Mouse (Mus musculus) kidney, embryonic 16.5 days (tissue): Measurements from ENCODE around the gene Stk35. TPM values are rescaled to one million over a fixed set of nuclear protein-coding genes. Genes with fewer than 3 reads are reported as not detected.

Source experiments
- ATAC-seq: fragments of 200-750 bp; cut with Nextera tagmentation; 2 replicates; pipeline ENCODE4 v1.8.0; 2017; ENCODE audit warnings: moderate TSS enrichment; ENCODE audit not compliant: low FRiP score, low TSS enrichment
- H3K27ac ChIP-seq: fragments of 300-500 bp; sonication (generic); 2 replicates; pipeline ENCODE4 v1.5.1; 2014; ENCODE audit warnings: low read length
- H3K27me3 ChIP-seq: fragments of 300-500 bp; sonication (generic); 2 replicates; pipeline ENCODE4 v1.6.1; 2014; ENCODE audit warnings: low read length, control low read depth, mixed read lengths; ENCODE audit not compliant: insufficient read depth
- H3K36me3 ChIP-seq: fragments of 300-500 bp; sonication (generic); 2 replicates; pipeline ENCODE4 v1.6.1; 2014; ENCODE audit warnings: low read length, control low read depth, mixed read lengths; ENCODE audit not compliant: insufficient read depth
- H3K4me1 ChIP-seq: fragments of 300-500 bp; sonication (generic); 2 replicates; pipeline ENCODE4 v1.6.1; 2014; ENCODE audit warnings: low read length, control low read depth, mixed read lengths; ENCODE audit not compliant: insufficient read depth
- H3K4me2 ChIP-seq: fragments of 300-500 bp; sonication (generic); replicated peaks from 2 replicates; pipeline ENCODE4 v1.6.1; 2014; ENCODE audit warnings: low read depth, low read length
- H3K4me3 ChIP-seq: fragments of 300-500 bp; sonication (generic); 2 replicates; pipeline ENCODE4 v1.5.1; 2014; ENCODE audit warnings: mild to moderate bottlenecking, low read length
- H3K9ac ChIP-seq: fragments of 300-500 bp; sonication (generic); replicated peaks from 2 replicates; pipeline ENCODE4 v1.6.1; 2014; ENCODE audit warnings: low read length
- H3K9me3 ChIP-seq: fragments of 300-500 bp; sonication (generic); 2 replicates; pipeline ENCODE4 v1.6.1; 2016; ENCODE audit warnings: low read length, control low read depth
- WGBS: fragments of 180-500 bp; shearing (Covaris S2); extraction: QIAGEN DNeasy Blood & Tissue Kit; methylation state at CpG from one replicate; pipeline ENCODE4 v1.1.7; 2014; 5-methylcytosine and 5-hydroxymethylcytosine counted together
- polyA plus RNA-seq: library from polyadenylated mRNA; unstranded; fragments of >200 nt; fragmentation: Nextera tagmentation; extraction: Ambion mirVana; gene quantifications from 2 replicates; pipeline ENCODE4 v1.2.1, GENCODE M21; 2015

The Stk35 gene
- polyA plus RNA-seq, 1 experiment from 2014 or later, result 9.4 TPM

GRCm38 (mm10) chr2:129880226-129880625 lies 79.9 kb downstream of the Stk35 start:
- 87% methylated on average over 7 of the region's 7 CpGs for WGBS
- no peaks in the 10 kb centered on the region for H3K36me3 ChIP-seq
- no peak overlapping the region for H3K4me2 ChIP-seq
- H3K27me3 ChIP-seq, result no peaks in the 10 kb centered on the region
- no peak overlapping the region for H3K4me3 ChIP-seq
- H3K4me1 ChIP-seq, result no peaks in the 10 kb centered on the region
- H3K9ac ChIP-seq, result no peak overlapping the region
- H3K9me3 ChIP-seq, result no peaks in the 10 kb centered on the region
- no peak for ATAC-seq
- H3K27ac ChIP-seq, result no peak overlapping the region

- Histone ChIP-seq H3K4me2 (no peak overlapping the region), H3K4me3 (no peak overlapping the region), H3K36me3 (no peaks in the 10 kb centered on the region), H3K9me3 (no peaks in the 10 kb centered on the region), H3K4me1 (no peaks in the 10 kb centered on the region), H3K27me3 (no peaks in the 10 kb centered on the region), H3K9ac (no peak overlapping the region), H3K27ac (no peak overlapping the region)
- WGBS, result 62% methylated on average over 1 of the region's 1 CpGs
- ATAC-seq, result no peak
Observed at GRCm38 (mm10) chr2:129881886-129882285, 81.6 kb downstream of the Stk35 start.

Other genes starting within 250 kb of the Stk35 start
- 29.0 and 29.8 TPM in 2 replicates for gene Sirpa, start 207.7 kb upstream of the Stk35 start, polyA plus RNA-seq
- gene Pdyn, start 100.7 kb upstream of the Stk35 start, polyA plus RNA-seq, result 0.37 and 0.62 TPM in 2 replicates
- not detected in 2 replicates for gene Tgm3, start 211.8 kb downstream of the Stk35 start, polyA plus RNA-seq